Mouse (Mus musculus): ENCODE measurements around the gene Ccdc136.

Ccdc136 gene

GRCm38 (mm10) chr6:29439789-29440188 is 43.7 kb downstream of the Ccdc136 start:
- DNase-seq, result no peak

- DNase-seq, result peak; percentile 51
Observed at GRCm38 (mm10) chr6:29444773-29445172, 48.7 kb downstream of the Ccdc136 start.

- DNase-seq, result no peak
Observed at GRCm38 (mm10) chr6:29445354-29445753, 49.2 kb downstream of the Ccdc136 start.

GRCm38 (mm10) chr6:29449858-29450257 is 53.7 kb downstream of the Ccdc136 start:
- DNase-seq, result no peak

GRCm38 (mm10) chr6:29450667-29451066 is 54.6 kb downstream of the Ccdc136 start:
- DNase-seq, result no peak

- DNase-seq, result no peak
Observed at GRCm38 (mm10) chr6:29461502-29461901, 65.4 kb downstream of the Ccdc136 start.

- no peak for DNase-seq
Observed at GRCm38 (mm10) chr6:29463388-29463787, 67.3 kb downstream of the Ccdc136 start.

- peak; percentile 94 for DNase-seq
Observed at GRCm38 (mm10) chr6:29467583-29468354, 71.7 kb downstream of the Ccdc136 start, which contains the start of gene Atp6v1f. Atp6v1f (plus strand) TSS chr6:29467718.

- DNase-seq, result no peak
Observed at GRCm38 (mm10) chr6:29468851-29469250, 72.7 kb downstream of the Ccdc136 start.

- no peak for DNase-seq
Observed at GRCm38 (mm10) chr6:29471137-29471536, 75.0 kb downstream of the Ccdc136 start, which contains the start of gene Atp6v1fnb. Atp6v1fnb (plus strand) TSS chr6:29471437.

GRCm38 (mm10) chr6:29473941-29474691 is 78.0 kb downstream of the Ccdc136 start:
- DNase-seq, result peak; percentile 89

GRCm38 (mm10) chr6:29474736-29475135 is 78.6 kb downstream of the Ccdc136 start:
- DNase-seq, result no peak
